Mouse (Mus musculus): Measurements from ENCODE around the gene Acot9. TPM values are rescaled to one million over a fixed set of nuclear protein-coding genes. Genes with fewer than 3 reads are reported as not detected.

Gene Acot9
- polyA plus RNA-seq, 1 experiment: 18.8 TPM

DNA sequence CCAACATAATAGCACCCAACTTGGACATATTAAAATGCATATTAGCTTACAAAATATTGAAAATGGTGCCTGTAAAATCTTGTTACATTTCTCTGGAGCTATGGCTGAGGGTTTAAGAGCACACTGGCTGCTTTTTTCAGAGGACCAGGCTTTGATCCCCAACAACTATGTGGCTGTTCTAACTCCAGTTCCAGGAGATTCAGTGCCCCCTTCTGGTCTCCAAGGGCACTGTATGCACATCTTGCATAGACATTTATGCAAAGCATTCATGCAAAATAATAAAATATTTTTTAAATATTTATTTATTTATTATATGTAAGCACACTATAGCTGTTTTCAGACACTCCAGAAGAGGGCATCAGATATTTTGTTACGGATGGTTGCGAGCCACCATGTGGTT lies 44.1 kb downstream of the Acot9 start:
- no peak for DNase-seq
- Histone ChIP-seq H3K4me1 (ENCODE audit: control insufficient read depth, insufficient read depth, low read length) (no peaks in the 10 kb centered on the region), H3K4me3 (replicated peaks; ENCODE audit: extremely low read depth, low read depth, low read length) (no peak overlapping the region)
- 95% methylated on average over 2 of the region's 2 CpGs for WGBS
- TF ChIP-seq POLR2A (IDR thresholded peaks at IDR 0.05; ENCODE audit: borderline replicate concordance, extremely low read depth, low read depth, low read length): no peak
- TF ChIP-seq CTCF (IDR thresholded peaks at IDR 0.05; ENCODE audit: insufficient read depth, low read length): no peak

DNA sequence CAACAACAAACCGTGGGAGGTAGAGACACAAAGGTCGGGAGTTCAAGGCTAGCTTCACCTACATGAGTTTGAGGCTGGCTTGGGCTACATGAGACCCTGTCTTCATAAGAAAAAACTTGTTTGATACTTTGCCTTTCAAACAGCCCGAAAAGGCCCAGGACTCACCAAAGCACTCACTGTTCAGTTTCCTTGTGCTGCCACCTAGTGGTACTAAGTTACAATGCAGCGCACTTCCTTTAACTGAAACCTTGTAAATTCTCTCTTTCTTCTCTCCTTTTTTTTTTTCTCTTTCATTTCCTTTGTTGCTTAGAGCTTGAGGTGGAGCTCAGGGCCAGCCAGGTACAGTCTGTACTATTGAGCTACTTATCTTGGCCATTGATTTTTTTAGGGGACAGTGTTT lies 55.8 kb downstream of the Acot9 start:
- TF ChIP-seq POLR2A (IDR thresholded peaks at IDR 0.05; ENCODE audit: borderline replicate concordance, extremely low read depth, low read depth, low read length) (no peak), CTCF (IDR thresholded peaks at IDR 0.05; ENCODE audit: insufficient read depth, low read length) (peak; percentile 14; the same call in 1 of the 2 replicates)
- Histone ChIP-seq H3K4me1 (ENCODE audit: control insufficient read depth, insufficient read depth, low read length) (no peaks in the 10 kb centered on the region), H3K4me3 (replicated peaks; ENCODE audit: extremely low read depth, low read depth, low read length) (no peak overlapping the region)
- peak; percentile 12 for DNase-seq
- WGBS: 44% methylated on average over 4 of the region's 4 CpGs

DNA sequence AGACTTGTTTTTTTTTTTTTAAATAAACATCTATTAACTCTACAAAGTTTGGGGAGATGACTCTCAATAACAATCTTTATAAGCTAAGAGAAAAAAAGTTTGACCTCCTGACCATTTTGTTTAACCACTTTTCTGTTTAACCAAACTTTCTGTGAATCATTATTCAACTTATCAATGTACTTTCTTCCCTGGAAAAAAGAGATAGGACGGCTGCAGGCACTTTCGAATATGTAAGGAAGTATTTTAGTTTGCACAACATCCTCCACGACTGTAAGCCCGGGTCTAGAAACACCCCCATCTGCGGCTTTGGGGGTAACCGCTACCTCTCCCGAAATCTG lies 75.3 kb downstream of the Acot9 start:
- TF ChIP-seq POLR2A (IDR thresholded peaks at IDR 0.05; ENCODE audit: borderline replicate concordance, extremely low read depth, low read depth, low read length): no peak
- TF ChIP-seq CTCF (IDR thresholded peaks at IDR 0.05; ENCODE audit: insufficient read depth, low read length): no peak
- no peaks in the 10 kb centered on the region; the same call in 1 of the 2 replicates for H3K4me1 ChIP-seq (ENCODE audit: control insufficient read depth, insufficient read depth, low read length)
- H3K4me3 ChIP-seq (replicated peaks; ENCODE audit: extremely low read depth, low read depth, low read length): peak overlapping the region; percentile 87
- 35% methylated on average over 7 of the region's 7 CpGs for WGBS
- DNase-seq: no peak

DNA sequence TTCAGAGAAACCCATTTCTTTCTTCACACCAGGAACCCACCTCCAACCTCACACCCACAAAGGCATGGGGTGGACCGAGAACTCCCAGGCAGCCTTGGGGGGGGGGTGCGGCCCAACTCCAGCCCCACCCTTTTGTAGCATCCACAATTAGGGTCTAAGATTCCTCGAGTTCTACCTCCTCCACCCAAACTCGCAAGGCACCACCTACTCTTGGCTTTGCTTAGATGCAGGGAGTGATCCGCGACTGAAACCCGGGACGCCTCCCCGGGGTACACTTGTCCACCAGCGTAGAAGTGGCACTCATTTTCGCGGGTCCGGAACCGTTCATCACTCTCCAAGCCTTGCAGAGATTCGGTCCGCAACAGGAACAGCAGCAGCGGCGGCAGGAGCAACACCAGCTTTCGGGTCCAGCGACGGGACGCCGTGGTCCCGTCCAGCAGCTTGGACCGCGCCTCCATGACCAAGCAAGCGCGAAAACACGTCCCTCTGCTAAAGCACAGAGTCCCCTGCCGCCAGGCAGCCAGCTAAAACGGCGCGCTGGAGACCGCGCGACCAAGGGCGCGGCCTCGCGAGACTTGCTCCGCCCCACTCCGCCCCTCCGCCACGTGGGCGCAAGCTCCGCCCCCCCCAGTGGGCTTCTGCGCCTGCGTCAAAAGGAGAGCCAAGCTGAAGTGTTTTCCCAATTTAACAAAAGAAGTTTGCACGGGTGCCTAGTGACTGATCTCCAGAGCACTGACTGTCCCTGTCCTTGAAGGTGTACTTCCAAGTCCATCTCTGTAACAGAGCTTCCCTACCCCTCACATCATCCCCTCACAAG lies 75.9 kb downstream of the Acot9 start:
- peak; percentile 80 for DNase-seq
- WGBS: 29% methylated on average over 49 of the region's 49 CpGs
- peak overlapping the region; percentile 87 for H3K4me3 ChIP-seq (replicated peaks; ENCODE audit: extremely low read depth, low read depth, low read length)
- no peaks in the 10 kb centered on the region; the same call in 1 of the 2 replicates for H3K4me1 ChIP-seq (ENCODE audit: control insufficient read depth, insufficient read depth, low read length)
- TF ChIP-seq CTCF (IDR thresholded peaks at IDR 0.05; ENCODE audit: insufficient read depth, low read length) (no peak), POLR2A (IDR thresholded peaks at IDR 0.05; ENCODE audit: borderline replicate concordance, extremely low read depth, low read depth, low read length) (peak; percentile 72; the same call in 1 of the 2 replicates)

DNA sequence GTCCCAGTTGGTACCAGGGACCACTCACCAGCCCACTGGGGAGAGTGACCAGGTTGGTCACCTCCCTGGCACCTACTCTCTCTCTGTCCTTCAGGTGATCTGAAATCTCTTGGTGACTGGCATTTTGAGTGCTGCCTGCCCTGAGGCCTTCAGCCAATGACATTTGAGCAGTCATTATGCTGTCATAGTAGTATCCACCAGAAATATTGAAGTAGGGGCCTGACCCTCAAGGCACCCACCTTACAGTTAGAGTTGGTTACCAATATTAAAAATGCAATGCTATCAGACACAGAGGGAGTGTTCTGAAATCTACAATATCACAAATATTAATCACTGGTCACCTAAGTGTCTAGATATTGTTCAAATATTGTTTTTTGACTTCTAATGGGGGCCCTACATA lies 78.4 kb downstream of the Acot9 start, which contains the start of gene Prdx4:
Gene Prdx4 (minus strand): TSS at position 101 of the 400 bp plus-strand sequence.
- TF ChIP-seq CTCF (IDR thresholded peaks at IDR 0.05; ENCODE audit: insufficient read depth, low read length): no peak
- TF ChIP-seq POLR2A (IDR thresholded peaks at IDR 0.05; ENCODE audit: borderline replicate concordance, extremely low read depth, low read depth, low read length): no peak
- no peak for DNase-seq
- no peak within 1 kb of the TSS for H3K4me3 ChIP-seq (replicated peaks; ENCODE audit: extremely low read depth, low read depth, low read length)
- no peaks in the 10 kb centered on the region; the same call in 1 of the 2 replicates for H3K4me1 ChIP-seq (ENCODE audit: control insufficient read depth, insufficient read depth, low read length)

DNA sequence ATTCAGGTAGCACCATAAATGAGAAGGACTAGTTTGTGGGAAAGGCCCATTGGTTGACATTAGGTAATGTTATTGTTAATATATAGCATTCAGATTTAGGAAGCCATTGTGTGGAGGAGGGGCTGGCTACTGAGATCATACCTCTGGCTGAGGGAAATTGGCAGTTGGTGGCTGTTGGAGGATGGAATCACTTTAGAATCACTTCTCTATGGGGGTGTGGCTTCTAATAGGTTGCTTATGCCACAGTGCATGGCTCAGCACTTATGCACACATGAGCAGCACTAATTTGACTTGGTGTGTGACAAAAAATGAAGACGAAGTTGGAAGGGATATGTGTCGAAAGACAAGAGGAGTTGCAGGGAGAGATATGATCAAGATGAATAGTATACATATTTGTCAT lies 84.0 kb downstream of the Acot9 start:
- Histone ChIP-seq H3K4me3 (replicated peaks; ENCODE audit: extremely low read depth, low read depth, low read length) (no peak overlapping the region), H3K4me1 (ENCODE audit: control insufficient read depth, insufficient read depth, low read length) (no peaks in the 10 kb centered on the region)
- TF ChIP-seq POLR2A (IDR thresholded peaks at IDR 0.05; ENCODE audit: borderline replicate concordance, extremely low read depth, low read depth, low read length): no peak
- TF ChIP-seq CTCF (IDR thresholded peaks at IDR 0.05; ENCODE audit: insufficient read depth, low read length): no peak
- whole genome bisulfite sequencing: 83% methylated on average over 2 of the region's 2 CpGs
- DNase-seq: no peak

Other genes starting within 250 kb of the Acot9 start
- gene Magea5, start 199.3 kb upstream of the Acot9 start, polyA plus RNA-seq (2012; rRNA removed): not detected in 2 replicates
- gene Magea1, start 172.7 kb upstream of the Acot9 start, polyA plus RNA-seq (2012; rRNA removed): not detected in 2 replicates
- not detected in 2 replicates for gene Magea2, start 168.8 kb upstream of the Acot9 start, polyA plus RNA-seq (2012; rRNA removed)
- not detected in 2 replicates for gene Cldn34b2, start 134.0 kb upstream of the Acot9 start, polyA plus RNA-seq (2012; rRNA removed)
- 40.0 and 65.8 TPM in 2 replicates for gene Sat1, start 46.0 kb upstream of the Acot9 start, polyA plus RNA-seq (2012; rRNA removed)
- 55.5 and 56.0 TPM in 2 replicates for gene Prdx4, start 78.3 kb downstream of the Acot9 start, polyA plus RNA-seq (2012; rRNA removed)